Mouse (Mus musculus): ENCODE measurements around the gene Adamts6. TPM values are rescaled to one million over a fixed set of nuclear protein-coding genes. Genes with fewer than 3 reads are reported as not detected.
A peak's percentile ranks its signal among the peaks of the same experiment; 100 is the strongest.

The Adamts6 gene
- polyA plus RNA-seq, 1 experiment from 2014 or later: 1.2 TPM

DNA sequence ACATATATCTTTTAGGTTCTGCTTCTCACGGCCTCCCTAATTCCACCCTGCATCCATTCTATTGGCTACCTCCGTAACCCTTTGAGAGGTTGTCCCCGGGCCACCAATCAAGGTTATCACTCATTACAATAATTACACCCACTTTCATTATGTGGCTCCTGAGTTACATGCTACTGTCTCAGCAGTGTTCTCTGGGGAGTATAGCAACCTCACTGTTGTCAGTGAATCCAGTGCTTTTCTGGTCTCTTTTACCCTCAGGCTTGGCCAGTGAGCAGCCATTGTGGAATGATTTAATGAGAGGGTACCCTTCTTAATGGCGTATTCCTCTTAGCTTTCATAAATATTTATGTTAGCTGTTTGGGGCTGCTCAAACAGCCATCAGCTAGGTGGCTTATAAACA lies 238.0 kb downstream of the Adamts6 start:
- no peak overlapping the region for H3K27ac ChIP-seq
- ATAC-seq (replicated peaks; ENCODE audit: low FRiP score, low read depth) (no peak), DNase-seq (ENCODE audit: low spot score) (no peak)
- H3K4me3 ChIP-seq (replicated peaks; ENCODE audit: low read depth, low read length): no peak overlapping the region
- H3K4me2 ChIP-seq (ENCODE audit: low read length): no peak overlapping the region
- no peaks in the 10 kb centered on the region for H3K27me3 ChIP-seq (ENCODE audit: insufficient read depth, low read length)
- no peak overlapping the region for H3K9ac ChIP-seq (ENCODE audit: low read depth, low read length)
- TF ChIP-seq CTCF (IDR thresholded peaks at IDR 0.05; ENCODE audit: low read depth): no peak
- H3K4me1 ChIP-seq (replicated peaks; ENCODE audit: insufficient read depth, low read length): no peaks in the 10 kb centered on the region
- no peaks in the 10 kb centered on the region for H3K36me3 ChIP-seq (ENCODE audit: insufficient read depth, low read length)
- no peaks in the 10 kb centered on the region for H3K9me3 ChIP-seq (replicated peaks; ENCODE audit: low read length)
- WGBS: 76% methylated on average over 4 of the region's 4 CpGs

DNA sequence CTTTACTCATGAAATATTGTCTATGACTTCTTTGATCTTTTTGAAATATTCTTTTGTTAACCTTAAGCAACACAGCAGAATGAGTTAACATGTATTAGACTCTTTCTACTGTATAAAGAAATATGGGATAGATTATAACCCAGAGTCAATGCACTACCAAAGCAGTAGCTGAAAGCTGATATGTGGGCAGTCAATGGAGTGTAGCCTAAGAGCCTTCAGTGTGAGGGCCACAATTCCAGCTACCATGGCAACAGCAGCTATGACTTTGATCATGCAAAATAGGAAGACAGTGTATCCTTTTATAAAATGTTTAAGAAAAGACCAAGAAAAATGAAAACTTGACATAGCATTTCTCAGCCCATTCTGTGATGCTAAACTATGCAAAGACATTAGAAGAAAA lies 241.6 kb downstream of the Adamts6 start:
- Histone ChIP-seq H3K27me3 (ENCODE audit: insufficient read depth, low read length) (no peaks in the 10 kb centered on the region), H3K4me2 (ENCODE audit: low read length) (no peak overlapping the region), H3K9ac (ENCODE audit: low read depth, low read length) (no peak overlapping the region), H3K4me1 (replicated peaks; ENCODE audit: insufficient read depth, low read length) (no peaks in the 10 kb centered on the region), H3K36me3 (ENCODE audit: insufficient read depth, low read length) (no peaks in the 10 kb centered on the region), H3K9me3 (replicated peaks; ENCODE audit: low read length) (no peaks in the 10 kb centered on the region), H3K27ac (no peak overlapping the region), H3K4me3 (replicated peaks; ENCODE audit: low read depth, low read length) (no peak overlapping the region)
- no peak for DNase-seq (ENCODE audit: low spot score)
- TF ChIP-seq CTCF (IDR thresholded peaks at IDR 0.05; ENCODE audit: low read depth): no peak
- ATAC-seq (replicated peaks; ENCODE audit: low FRiP score, low read depth): no peak

DNA sequence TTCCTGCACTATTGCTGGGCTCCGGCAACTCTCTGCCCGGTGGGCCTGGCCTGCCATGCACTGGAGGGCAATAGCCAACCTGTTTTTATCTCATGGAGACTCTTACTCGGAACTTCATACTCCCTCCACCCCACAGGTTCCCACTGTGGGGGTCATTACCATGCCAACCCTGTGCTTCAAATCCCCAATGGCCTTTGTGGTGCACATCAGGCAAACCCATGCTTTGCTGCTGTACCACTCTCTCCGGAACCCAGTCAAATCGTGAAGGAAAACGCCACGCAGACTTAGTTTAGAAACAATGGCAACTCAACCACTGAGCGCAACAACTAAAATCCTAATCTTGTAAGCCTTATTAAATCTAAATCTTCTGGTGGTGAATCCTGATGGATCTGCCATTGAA lies 244.2 kb downstream of the Adamts6 start:
- Histone ChIP-seq H3K9ac (ENCODE audit: low read depth, low read length) (no peak overlapping the region), H3K4me1 (replicated peaks; ENCODE audit: insufficient read depth, low read length) (no peaks in the 10 kb centered on the region), H3K27me3 (ENCODE audit: insufficient read depth, low read length) (no peaks in the 10 kb centered on the region), H3K36me3 (ENCODE audit: insufficient read depth, low read length) (no peaks in the 10 kb centered on the region), H3K27ac (no peak overlapping the region), H3K4me3 (replicated peaks; ENCODE audit: low read depth, low read length) (no peak overlapping the region), H3K9me3 (replicated peaks; ENCODE audit: low read length) (no peaks in the 10 kb centered on the region), H3K4me2 (ENCODE audit: low read length) (no peak overlapping the region)
- WGBS: 95% methylated on average over 8 of the region's 8 CpGs
- ATAC-seq (replicated peaks; ENCODE audit: low FRiP score, low read depth) (no peak), DNase-seq (ENCODE audit: low spot score) (no peak)
- TF ChIP-seq CTCF (IDR thresholded peaks at IDR 0.05; ENCODE audit: low read depth): no peak

DNA sequence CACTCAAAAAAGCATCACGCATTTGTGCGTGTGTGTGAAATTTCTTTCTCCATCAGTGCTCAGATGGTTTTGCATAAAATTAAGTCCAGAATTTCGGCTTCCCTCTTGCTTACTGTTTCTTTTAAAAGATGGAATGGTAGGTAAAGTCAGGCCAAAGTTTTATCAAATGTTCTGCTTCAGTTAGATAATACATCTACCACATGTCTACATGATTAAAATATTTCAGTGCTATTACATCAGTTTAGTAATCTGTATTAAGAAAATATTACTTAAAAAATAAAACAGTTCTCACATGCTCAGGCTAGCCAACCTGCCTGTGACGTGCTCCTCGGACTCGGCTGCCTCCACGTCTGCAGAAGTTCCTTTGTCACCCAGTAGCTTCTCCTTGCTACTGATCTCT lies 245.1 kb downstream of the Adamts6 start:
- no peak for TF ChIP-seq CTCF (IDR thresholded peaks at IDR 0.05; ENCODE audit: low read depth)

DNA sequence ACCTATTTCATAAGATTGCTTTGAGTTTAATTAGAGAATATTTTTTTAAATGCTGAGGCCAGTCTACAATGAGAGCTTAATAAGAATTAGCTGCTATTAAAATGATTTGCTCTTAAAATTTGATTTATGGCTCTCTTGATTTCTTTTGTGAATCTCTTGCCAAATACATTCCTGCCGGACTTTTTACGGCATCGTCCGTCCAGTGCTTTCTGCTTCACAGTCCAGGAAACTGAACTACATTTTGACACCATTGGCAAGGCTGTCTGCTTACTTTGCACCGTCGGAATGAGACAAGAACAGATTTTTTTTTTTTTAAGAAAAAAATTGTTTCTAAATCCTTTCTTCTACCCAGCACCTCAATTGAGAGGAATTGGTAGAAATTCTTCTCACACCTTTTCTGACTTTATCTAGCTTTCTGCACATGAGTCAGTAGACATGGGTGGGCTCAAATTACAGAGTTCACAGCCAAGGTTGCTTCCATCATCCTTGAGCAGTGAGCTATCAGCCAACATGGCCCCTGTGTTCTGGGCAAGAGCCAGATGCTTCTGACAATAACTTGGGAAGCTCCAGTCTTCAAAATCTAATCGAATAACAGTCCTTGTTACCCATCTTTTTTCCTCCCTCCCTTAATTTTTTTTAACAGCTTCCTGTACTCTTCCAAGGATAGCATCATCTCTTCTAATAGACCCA lies 246.3 kb downstream of the Adamts6 start:
- no peak overlapping the region for H3K27ac ChIP-seq
- no peaks in the 10 kb centered on the region for H3K36me3 ChIP-seq (ENCODE audit: insufficient read depth, low read length)
- ATAC-seq (replicated peaks; ENCODE audit: low FRiP score, low read depth): 0 out of 2 replicates have a peak, but pooled peaks have one; percentile 36
- DNase-seq (ENCODE audit: low spot score): peak; percentile 89
- no peaks in the 10 kb centered on the region for H3K27me3 ChIP-seq (ENCODE audit: insufficient read depth, low read length)
- no peak overlapping the region for H3K4me3 ChIP-seq (replicated peaks; ENCODE audit: low read depth, low read length)
- no peaks in the 10 kb centered on the region for H3K4me1 ChIP-seq (replicated peaks; ENCODE audit: insufficient read depth, low read length)
- no peak overlapping the region for H3K9ac ChIP-seq (ENCODE audit: low read depth, low read length)
- no peak for TF ChIP-seq CTCF (IDR thresholded peaks at IDR 0.05; ENCODE audit: low read depth)
- 48% methylated on average over 7 of the region's 7 CpGs for WGBS
- no peaks in the 10 kb centered on the region for H3K9me3 ChIP-seq (replicated peaks; ENCODE audit: low read length)
- no peak overlapping the region for H3K4me2 ChIP-seq (ENCODE audit: low read length)

More for the DNA sequence above, 245.1 kb downstream of the Adamts6 start:
- DNase-seq (ENCODE audit: low spot score): no peak
- H3K4me2 ChIP-seq (ENCODE audit: low read length): no peak overlapping the region
- H3K27ac ChIP-seq: no peak overlapping the region
- no peak for ATAC-seq (replicated peaks; ENCODE audit: low FRiP score, low read depth)
- no peak overlapping the region for H3K9ac ChIP-seq (ENCODE audit: low read depth, low read length)
- H3K27me3 ChIP-seq (ENCODE audit: insufficient read depth, low read length): no peaks in the 10 kb centered on the region
- no peak overlapping the region for H3K4me3 ChIP-seq (replicated peaks; ENCODE audit: low read depth, low read length)
- 92% methylated on average over 7 of the region's 7 CpGs for WGBS
- H3K36me3 ChIP-seq (ENCODE audit: insufficient read depth, low read length): no peaks in the 10 kb centered on the region
- no peaks in the 10 kb centered on the region for H3K9me3 ChIP-seq (replicated peaks; ENCODE audit: low read length)
- H3K4me1 ChIP-seq (replicated peaks; ENCODE audit: insufficient read depth, low read length): no peaks in the 10 kb centered on the region

DNA sequence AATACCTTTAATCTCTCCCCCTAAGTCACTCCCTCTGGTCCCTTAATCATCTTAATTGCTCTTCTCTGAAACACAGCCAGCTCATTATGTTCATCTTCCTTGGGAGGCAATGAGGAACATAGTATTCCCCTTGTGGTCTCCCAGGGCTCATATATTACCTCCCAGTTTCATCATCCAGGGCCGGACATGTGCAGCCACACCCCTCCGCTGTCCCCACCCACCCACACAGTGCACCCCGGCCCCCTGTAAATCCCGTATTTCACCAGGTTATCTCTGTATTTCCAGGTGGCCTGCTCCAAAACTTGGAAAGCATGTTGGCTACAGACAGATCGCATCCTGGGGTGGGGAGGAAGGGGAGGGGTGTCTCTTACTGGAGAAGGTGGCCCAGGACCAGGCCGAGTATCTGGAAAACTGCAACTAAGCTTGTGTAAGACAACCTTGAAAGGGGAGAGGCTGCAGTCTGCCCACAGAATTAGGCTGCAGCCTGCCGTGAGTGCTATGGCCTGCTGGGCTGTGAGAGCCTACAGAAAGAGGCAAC lies 253.3 kb downstream of the Adamts6 start:
- Histone ChIP-seq H3K9me3 (replicated peaks; ENCODE audit: low read length) (no peaks in the 10 kb centered on the region), H3K27ac (peak overlapping the region; percentile 31), H3K36me3 (ENCODE audit: insufficient read depth, low read length) (no peaks in the 10 kb centered on the region), H3K9ac (ENCODE audit: low read depth, low read length) (0 out of 2 replicates have a peak overlapping the region, but pooled peaks have one; percentile 13), H3K27me3 (ENCODE audit: insufficient read depth, low read length) (no peaks in the 10 kb centered on the region), H3K4me1 (replicated peaks; ENCODE audit: insufficient read depth, low read length) (peaks cover 7% of the 10 kb centered on the region; the same call in 1 of the 2 replicates), H3K4me3 (replicated peaks; ENCODE audit: low read depth, low read length) (0 out of 2 replicates have a peak overlapping the region, but pooled peaks have one; percentile 16), H3K4me2 (ENCODE audit: low read length) (peak overlapping the region; percentile 41)
- ATAC-seq (replicated peaks; ENCODE audit: low FRiP score, low read depth) (peak; percentile 76), DNase-seq (ENCODE audit: low spot score) (peak; percentile 56)
- 13% methylated on average over 7 of the region's 7 CpGs for WGBS
- no peak for TF ChIP-seq CTCF (IDR thresholded peaks at IDR 0.05; ENCODE audit: low read depth)
